Mouse (Mus musculus): ENCODE measurements around the gene Rapgef2. TPM values are rescaled to one million over a fixed set of nuclear protein-coding genes. Genes with fewer than 3 reads are reported as not detected.

The Rapgef2 gene
- polyA plus RNA-seq, 1 experiment from 2014 or later: 4.4 TPM

DNA sequence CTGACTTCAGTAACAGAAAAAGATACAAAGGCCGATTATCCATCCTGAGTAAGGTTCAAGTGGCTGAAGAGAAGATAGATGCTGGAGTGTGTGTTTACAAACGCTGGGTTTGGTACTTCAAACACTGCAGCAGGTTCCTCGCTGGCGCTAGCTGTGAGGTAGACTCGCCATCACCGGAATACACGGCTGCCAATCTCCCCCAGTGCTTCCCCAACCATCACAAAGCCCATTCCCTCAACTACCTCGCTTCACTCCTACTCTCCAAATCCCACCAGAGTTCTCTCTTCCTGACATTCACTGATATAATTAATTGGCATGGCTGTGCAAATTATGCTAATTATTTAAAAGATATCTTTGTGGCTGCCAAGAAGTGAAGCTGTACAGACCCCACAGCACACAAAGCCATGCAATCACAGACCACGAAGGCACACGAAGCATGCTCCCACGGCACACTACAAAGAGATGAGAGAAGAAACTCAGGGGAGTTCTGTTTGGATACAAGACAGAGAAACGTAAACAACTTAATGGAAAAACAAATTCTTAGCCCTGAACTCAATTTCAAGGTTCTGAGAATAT lies 15.2 kb downstream of the Rapgef2 start:
- H3K9me3 ChIP-seq: no peaks in the 10 kb centered on the region
- peaks cover 42% of the 10 kb centered on the region for H3K4me1 ChIP-seq
- DNase-seq (ENCODE audit: extremely low spot score, low spot score): no peak
- 85% methylated on average over 12 of the region's 12 CpGs for WGBS
- H3K27me3 ChIP-seq (ENCODE audit: poor library complexity, severe bottlenecking): no peaks in the 10 kb centered on the region
- H3K36me3 ChIP-seq (replicated peaks): peaks cover 3% of the 10 kb centered on the region; the same call in 1 of the 2 replicates
- no peak overlapping the region for H3K27ac ChIP-seq
- no peak overlapping the region for H3K4me3 ChIP-seq

DNA sequence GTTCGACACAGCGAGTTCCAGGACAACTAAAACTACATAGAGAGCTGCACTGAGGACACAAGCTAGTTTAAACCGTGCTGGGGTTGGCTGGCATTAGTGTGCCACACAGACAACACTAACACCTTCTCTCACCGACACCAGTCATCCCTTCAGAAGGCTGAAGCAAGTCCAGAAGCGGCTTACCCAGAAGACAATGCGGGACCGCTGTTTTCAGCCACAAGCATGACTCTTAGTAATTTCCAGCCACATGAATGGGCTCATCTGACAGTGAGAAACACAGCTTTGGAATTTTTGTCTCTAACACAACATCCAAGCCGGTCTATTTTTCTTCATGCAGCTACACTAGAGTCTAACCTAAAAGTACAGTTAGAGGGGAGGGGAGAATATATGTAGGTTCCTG lies 16.4 kb downstream of the Rapgef2 start:
- Histone ChIP-seq H3K36me3 (replicated peaks) (peaks cover 3% of the 10 kb centered on the region; the same call in 1 of the 2 replicates), H3K27me3 (ENCODE audit: poor library complexity, severe bottlenecking) (no peaks in the 10 kb centered on the region), H3K4me1 (peaks cover 31% of the 10 kb centered on the region), H3K27ac (no peak overlapping the region), H3K9me3 (no peaks in the 10 kb centered on the region), H3K4me3 (no peak overlapping the region)
- WGBS: 91% methylated on average over 8 of the region's 8 CpGs
- DNase-seq (ENCODE audit: extremely low spot score, low spot score): no peak

DNA sequence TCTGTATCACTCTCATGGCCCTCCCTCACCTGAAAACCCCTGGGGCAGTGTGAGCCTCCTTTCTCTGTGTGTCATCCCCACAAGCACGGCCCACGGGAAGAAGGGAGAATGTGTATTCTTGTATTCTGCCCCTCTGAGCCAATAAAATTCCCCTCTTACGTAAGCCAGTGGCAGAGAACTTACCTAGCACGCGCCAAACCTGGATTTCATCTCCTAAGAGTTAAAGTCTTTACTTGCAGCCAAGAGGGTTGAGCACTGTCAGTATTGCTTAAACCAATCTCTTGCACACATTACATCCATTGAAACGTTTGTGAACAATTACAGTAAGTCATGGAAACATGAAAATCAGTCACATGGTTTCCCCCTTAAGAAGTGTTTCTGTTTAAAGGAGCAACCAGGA lies 19.3 kb downstream of the Rapgef2 start:
- 85% methylated on average over 6 of the region's 6 CpGs for WGBS
- H3K4me3 ChIP-seq: no peak overlapping the region
- H3K36me3 ChIP-seq (replicated peaks): peaks cover 3% of the 10 kb centered on the region; the same call in 1 of the 2 replicates
- no peaks in the 10 kb centered on the region for H3K9me3 ChIP-seq
- no peaks in the 10 kb centered on the region for H3K27me3 ChIP-seq (ENCODE audit: poor library complexity, severe bottlenecking)
- no peak overlapping the region for H3K27ac ChIP-seq
- DNase-seq (ENCODE audit: extremely low spot score, low spot score): no peak
- H3K4me1 ChIP-seq: peaks cover 16% of the 10 kb centered on the region; the same call in 1 of the 2 replicates

DNA sequence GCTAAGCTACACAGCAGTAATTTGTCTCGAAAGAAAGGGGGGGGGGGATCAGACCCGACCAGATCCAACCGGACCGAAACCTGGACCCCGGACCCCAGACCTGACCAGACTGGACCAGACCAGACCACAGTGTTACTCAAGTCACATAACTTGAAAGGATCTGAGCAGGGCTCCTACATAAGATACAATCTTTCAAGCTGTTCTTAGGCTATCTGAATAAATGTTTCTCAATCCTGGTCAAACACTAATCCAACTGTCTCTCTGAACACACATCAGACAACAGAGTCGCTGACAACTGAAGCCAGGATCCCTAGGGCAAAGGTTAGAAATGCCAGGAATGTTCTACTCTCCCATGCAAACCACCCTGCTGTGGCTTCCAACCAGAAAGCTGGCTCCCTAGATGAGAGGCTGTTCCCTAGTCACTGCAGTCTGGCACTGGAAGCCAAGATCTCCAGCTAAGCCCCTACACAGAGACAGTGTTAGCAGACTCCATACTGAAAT lies 24.5 kb downstream of the Rapgef2 start:
- H3K36me3 ChIP-seq (replicated peaks): no peaks in the 10 kb centered on the region
- DNase-seq (ENCODE audit: extremely low spot score, low spot score): no peak
- H3K4me3 ChIP-seq: no peak overlapping the region
- H3K4me1 ChIP-seq: peaks cover 13% of the 10 kb centered on the region; the same call in 1 of the 2 replicates
- H3K27me3 ChIP-seq (ENCODE audit: poor library complexity, severe bottlenecking): no peaks in the 10 kb centered on the region
- peaks cover 7% of the 10 kb centered on the region; the same call in 1 of the 2 replicates for H3K9me3 ChIP-seq
- no peak overlapping the region for H3K27ac ChIP-seq
- 77% methylated on average over 6 of the region's 6 CpGs for WGBS

DNA sequence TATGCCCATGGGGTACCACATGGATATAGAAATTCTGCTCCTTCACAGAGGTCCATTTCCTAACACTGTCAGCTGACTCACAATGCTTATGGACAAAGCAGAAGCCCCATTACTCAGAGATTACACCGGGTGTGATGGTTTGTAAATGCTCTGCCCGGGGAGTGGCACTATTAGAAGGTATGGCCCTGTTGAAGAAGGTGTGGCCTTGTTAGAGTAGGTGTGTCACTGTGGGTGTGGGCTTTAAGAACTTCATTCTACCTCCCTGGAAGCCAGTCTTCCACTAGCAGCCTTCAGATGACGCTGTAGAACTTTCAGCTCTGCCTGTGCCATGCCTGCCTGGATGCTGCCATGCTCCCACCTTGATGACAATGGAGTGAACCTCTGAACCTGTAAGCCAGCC lies 32.3 kb downstream of the Rapgef2 start:
- H3K9me3 ChIP-seq: peaks cover 10% of the 10 kb centered on the region; the same call in 1 of the 2 replicates
- no peak overlapping the region for H3K27ac ChIP-seq
- no peaks in the 10 kb centered on the region for H3K27me3 ChIP-seq (ENCODE audit: poor library complexity, severe bottlenecking)
- 95% methylated on average over 3 of the region's 3 CpGs for whole genome bisulfite sequencing
- no peak for DNase-seq (ENCODE audit: extremely low spot score, low spot score)
- no peak overlapping the region for H3K4me3 ChIP-seq
- H3K36me3 ChIP-seq (replicated peaks): no peaks in the 10 kb centered on the region
- H3K4me1 ChIP-seq: peaks cover 17% of the 10 kb centered on the region

DNA sequence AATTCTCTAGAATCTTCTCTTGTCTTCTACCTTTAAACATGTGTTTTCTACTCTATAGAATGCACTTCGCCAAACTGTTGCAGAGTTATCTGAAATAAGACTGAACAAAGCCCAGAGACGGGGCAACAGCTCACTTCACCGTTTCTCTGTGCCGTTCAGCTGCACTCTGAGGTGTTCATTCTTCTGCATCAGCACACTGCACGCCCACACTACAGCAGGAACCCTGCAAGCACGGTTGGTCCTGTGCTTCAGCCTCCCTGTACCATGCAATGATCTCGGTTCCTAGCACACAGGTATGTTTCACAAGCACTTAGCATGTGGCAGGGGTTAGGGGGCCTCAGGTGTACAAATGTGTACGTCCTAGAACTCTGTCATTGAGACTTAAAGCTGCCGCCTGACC lies 32.9 kb downstream of the Rapgef2 start:
- no peaks in the 10 kb centered on the region for H3K36me3 ChIP-seq (replicated peaks)
- DNase-seq (ENCODE audit: extremely low spot score, low spot score): no peak
- WGBS: 75% methylated on average over 9 of the region's 9 CpGs
- peaks cover 17% of the 10 kb centered on the region for H3K4me1 ChIP-seq
- H3K27me3 ChIP-seq (ENCODE audit: poor library complexity, severe bottlenecking): no peaks in the 10 kb centered on the region
- H3K27ac ChIP-seq: no peak overlapping the region
- peaks cover 8% of the 10 kb centered on the region; the same call in 1 of the 2 replicates for H3K9me3 ChIP-seq
- no peak overlapping the region for H3K4me3 ChIP-seq

DNA sequence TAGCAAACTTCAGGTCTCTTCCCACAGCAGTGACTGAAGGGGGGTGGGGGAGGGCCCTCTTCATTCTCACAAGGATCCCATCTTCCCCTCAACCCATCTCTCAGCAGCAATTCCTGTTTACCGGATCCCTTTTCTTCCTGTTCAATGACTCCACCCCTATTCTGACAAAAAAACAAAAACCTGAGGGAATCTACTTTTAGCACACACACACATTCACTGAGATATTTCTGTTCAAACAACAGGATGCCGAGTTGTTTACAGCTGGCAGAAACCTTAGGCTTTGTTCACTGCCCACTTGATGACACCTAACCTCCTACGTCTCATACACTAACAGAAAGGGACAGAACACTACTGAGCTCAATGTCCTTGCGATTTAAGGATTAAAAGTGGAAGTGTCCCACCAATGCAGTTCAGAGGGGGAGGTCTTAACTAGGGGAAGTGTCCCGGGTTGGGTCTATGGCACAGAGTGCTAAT lies 33.4 kb downstream of the Rapgef2 start:
- no peak overlapping the region for H3K27ac ChIP-seq
- 50% methylated on average over 5 of the region's 5 CpGs for WGBS
- no peak overlapping the region for H3K4me3 ChIP-seq
- H3K4me1 ChIP-seq: peaks cover 19% of the 10 kb centered on the region
- DNase-seq (ENCODE audit: extremely low spot score, low spot score): no peak
- H3K36me3 ChIP-seq (replicated peaks): no peaks in the 10 kb centered on the region
- no peaks in the 10 kb centered on the region for H3K27me3 ChIP-seq (ENCODE audit: poor library complexity, severe bottlenecking)
- H3K9me3 ChIP-seq: peaks cover 4% of the 10 kb centered on the region; the same call in 1 of the 2 replicates

DNA sequence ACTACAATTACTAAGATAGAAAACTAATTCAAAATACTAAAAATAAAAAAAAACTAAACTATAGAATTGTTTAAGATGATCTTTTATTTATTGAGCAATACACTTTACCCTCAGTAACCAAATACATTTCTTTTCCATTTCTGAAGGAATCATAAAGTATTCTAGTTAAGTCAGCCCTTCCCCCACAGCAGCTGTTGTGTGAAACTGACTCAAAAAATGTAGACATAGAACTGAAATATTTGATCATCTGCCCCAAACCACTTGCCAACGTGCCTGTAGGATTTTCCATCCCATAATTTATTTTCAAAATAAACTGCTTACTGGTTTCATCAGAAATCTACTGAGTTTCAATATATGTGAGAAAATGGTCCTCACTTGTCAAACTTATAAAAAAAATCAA lies 36.4 kb downstream of the Rapgef2 start:
- Histone ChIP-seq H3K4me1 (peaks cover 34% of the 10 kb centered on the region), H3K36me3 (replicated peaks) (no peaks in the 10 kb centered on the region), H3K9me3 (peaks cover 3% of the 10 kb centered on the region; the same call in 1 of the 2 replicates), H3K4me3 (no peak overlapping the region), H3K27me3 (ENCODE audit: poor library complexity, severe bottlenecking) (no peaks in the 10 kb centered on the region), H3K27ac (no peak overlapping the region)
- no peak for DNase-seq (ENCODE audit: extremely low spot score, low spot score)
- WGBS: 86% methylated on average over 1 of the region's 1 CpGs

DNA sequence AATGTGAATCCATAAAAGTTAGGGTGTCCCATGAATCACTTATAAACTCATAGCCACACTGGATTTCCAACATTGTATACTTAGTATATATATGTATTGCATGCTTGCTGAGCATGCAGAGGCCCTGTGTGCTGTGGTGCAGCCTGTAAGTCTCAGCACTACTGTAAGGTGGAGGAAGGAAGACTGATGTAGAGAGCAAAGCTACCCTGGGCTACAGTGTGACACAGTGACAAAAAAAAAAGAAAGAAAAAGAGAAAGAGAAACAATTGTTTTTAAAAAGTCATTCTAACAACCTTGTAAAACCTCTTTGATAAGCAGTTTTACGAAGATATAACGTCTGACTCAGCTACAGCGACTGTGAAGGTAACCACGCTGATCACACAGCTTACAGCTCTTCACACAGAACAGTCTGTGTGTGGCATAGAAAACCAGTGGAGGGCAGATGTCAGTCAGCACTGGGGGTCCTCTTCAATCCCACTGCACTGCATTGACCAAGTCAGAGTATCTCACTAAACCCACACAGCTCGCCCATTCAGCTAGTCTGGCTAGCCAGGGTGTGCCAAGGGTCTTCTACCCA lies 37.6 kb downstream of the Rapgef2 start:
- WGBS: 92% methylated on average over 5 of the region's 5 CpGs
- Histone ChIP-seq H3K27ac (no peak overlapping the region), H3K36me3 (replicated peaks) (no peaks in the 10 kb centered on the region), H3K4me1 (peaks cover 36% of the 10 kb centered on the region), H3K9me3 (peaks cover 3% of the 10 kb centered on the region; the same call in 1 of the 2 replicates), H3K27me3 (ENCODE audit: poor library complexity, severe bottlenecking) (no peaks in the 10 kb centered on the region), H3K4me3 (no peak overlapping the region)
- no peak for DNase-seq (ENCODE audit: extremely low spot score, low spot score)

DNA sequence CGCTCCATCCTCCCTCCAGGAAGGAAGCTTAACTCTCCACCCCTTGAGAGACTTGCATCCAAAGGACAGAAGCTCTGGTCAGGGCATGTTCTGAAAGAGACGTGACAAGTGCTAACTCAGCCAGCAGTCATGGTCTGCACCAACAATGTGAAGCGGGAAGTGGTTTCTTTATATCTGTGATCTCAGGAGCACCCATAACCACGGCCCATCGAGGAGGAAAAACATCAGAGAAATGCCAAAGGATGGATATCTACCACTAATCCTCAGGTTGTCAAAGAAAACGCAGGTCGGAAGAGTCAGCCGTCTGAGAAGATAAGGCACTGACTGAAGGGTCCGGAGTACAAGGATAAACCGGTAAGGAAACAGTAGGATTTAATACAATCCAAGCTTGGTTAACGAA lies 38.1 kb downstream of the Rapgef2 start:
- 91% methylated on average over 11 of the region's 11 CpGs for WGBS
- H3K4me3 ChIP-seq: no peak overlapping the region
- DNase-seq (ENCODE audit: extremely low spot score, low spot score): no peak

DNA sequence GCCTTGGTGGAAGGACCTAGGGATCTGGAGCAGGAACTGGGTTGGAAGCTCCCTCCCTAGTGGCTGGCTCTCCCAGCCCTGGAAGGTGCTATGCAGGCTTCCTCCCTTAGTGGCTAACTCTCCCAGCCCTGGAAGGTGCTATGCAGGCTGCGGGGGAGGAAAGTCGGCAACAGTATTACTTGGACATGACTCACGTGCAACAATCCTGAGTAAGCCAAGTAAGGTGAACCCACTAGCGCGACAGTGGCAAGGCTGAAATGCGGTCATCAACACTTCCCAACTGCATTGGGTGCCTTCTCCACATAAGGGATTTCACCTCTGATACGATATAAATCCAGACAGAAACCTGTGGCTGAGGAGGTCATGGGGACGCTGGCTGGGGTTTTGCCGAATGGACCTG lies 42.0 kb downstream of the Rapgef2 start:
- Histone ChIP-seq H3K36me3 (replicated peaks) (no peaks in the 10 kb centered on the region), H3K27me3 (ENCODE audit: poor library complexity, severe bottlenecking) (no peaks in the 10 kb centered on the region), H3K27ac (no peak overlapping the region), H3K9me3 (no peaks in the 10 kb centered on the region), H3K4me1 (peaks cover 29% of the 10 kb centered on the region), H3K4me3 (no peak overlapping the region)
- DNase-seq (ENCODE audit: extremely low spot score, low spot score): no peak
- WGBS: 76% methylated on average over 9 of the region's 9 CpGs

More for the DNA sequence above, 38.1 kb downstream of the Rapgef2 start:
- peaks cover 34% of the 10 kb centered on the region for H3K4me1 ChIP-seq
- no peaks in the 10 kb centered on the region for H3K27me3 ChIP-seq (ENCODE audit: poor library complexity, severe bottlenecking)
- H3K36me3 ChIP-seq (replicated peaks): no peaks in the 10 kb centered on the region
- H3K27ac ChIP-seq: no peak overlapping the region
- peaks cover 3% of the 10 kb centered on the region; the same call in 1 of the 2 replicates for H3K9me3 ChIP-seq

DNA sequence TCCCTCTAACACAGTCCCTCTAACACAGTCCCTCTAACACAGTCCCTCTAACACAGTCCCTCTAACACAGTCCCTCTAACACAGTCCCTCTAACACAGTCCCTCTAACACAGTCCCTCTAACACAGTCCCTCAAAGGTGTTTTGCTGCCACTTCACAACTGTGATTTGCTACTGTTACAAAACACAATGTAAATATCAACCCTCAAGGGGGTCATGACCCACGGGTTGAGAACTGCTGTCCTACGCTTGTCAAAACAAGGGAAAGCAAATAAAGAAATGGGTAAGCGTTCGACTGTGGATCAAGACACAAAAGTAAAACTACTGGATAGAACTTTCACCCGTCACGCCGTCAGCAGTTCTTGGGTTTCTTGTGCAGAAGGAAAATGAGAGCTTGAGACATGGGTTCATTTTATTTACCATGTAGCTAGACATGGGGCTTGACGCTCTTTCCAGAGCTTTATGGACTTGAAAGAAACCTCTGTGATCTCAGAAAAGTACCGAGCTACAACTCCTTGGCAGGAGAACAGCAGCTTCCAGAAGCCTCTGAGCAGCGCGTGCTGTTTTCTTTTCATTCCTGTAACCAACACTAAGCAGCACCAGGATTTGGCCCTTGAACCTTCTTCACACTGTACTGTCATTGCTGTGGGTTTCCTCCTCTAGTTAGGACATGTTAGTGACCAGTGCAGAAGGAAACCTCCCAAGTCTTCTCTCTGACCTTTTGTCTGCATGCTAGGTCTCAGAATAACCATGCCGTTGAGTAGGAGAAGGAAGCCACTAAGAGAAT lies 43.2 kb downstream of the Rapgef2 start:
- H3K27ac ChIP-seq: no peak overlapping the region

More for the DNA sequence above, 43.2 kb downstream of the Rapgef2 start:
- Histone ChIP-seq H3K4me1 (peaks cover 37% of the 10 kb centered on the region), H3K4me3 (no peak overlapping the region), H3K9me3 (no peaks in the 10 kb centered on the region), H3K27me3 (ENCODE audit: poor library complexity, severe bottlenecking) (no peaks in the 10 kb centered on the region), H3K36me3 (replicated peaks) (no peaks in the 10 kb centered on the region)
- WGBS: 79% methylated on average over 12 of the region's 12 CpGs
- no peak for DNase-seq (ENCODE audit: extremely low spot score, low spot score)
